Mouse (Mus musculus): Measurements from ENCODE around the gene Edaradd.
A peak's percentile ranks its signal among the peaks of the same experiment; 100 is the strongest.

Edaradd gene

GRCm38 (mm10) chr13:12460881-12461729 is 59.1 kb downstream of the Edaradd start:
- peak; percentile 81 for DNase-seq (ENCODE audit: low read depth)

GRCm38 (mm10) chr13:12460443-12460842 is 59.8 kb downstream of the Edaradd start:
- peak; percentile 58 for DNase-seq (ENCODE audit: low read depth)

GRCm38 (mm10) chr13:12456711-12457110 is 63.5 kb downstream of the Edaradd start:
- DNase-seq (ENCODE audit: low read depth): no peak

GRCm38 (mm10) chr13:12454686-12455390 is 65.4 kb downstream of the Edaradd start:
- no peak for DNase-seq (ENCODE audit: low read depth)

DNA sequence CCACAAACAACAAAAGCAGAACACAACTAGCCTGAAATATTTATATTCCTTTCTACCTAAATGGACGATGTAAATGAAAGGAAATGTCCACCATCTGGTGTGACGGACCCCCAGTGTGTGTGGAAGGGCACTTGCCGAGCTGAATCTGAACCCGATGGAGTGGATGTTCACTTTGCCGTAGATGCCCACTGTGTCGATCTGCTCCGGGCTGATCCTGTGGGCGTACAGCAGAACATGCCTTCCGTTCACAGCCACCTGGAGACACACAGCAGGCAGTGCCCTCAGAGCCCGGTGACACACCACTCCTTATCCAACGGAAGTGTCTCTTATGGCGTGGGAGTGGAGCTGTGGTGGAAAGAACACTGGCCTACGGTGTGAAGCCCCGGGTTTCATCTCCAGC is 67.1 kb downstream of the Edaradd start:
- DNase-seq (ENCODE audit: low read depth): no peak

DNA sequence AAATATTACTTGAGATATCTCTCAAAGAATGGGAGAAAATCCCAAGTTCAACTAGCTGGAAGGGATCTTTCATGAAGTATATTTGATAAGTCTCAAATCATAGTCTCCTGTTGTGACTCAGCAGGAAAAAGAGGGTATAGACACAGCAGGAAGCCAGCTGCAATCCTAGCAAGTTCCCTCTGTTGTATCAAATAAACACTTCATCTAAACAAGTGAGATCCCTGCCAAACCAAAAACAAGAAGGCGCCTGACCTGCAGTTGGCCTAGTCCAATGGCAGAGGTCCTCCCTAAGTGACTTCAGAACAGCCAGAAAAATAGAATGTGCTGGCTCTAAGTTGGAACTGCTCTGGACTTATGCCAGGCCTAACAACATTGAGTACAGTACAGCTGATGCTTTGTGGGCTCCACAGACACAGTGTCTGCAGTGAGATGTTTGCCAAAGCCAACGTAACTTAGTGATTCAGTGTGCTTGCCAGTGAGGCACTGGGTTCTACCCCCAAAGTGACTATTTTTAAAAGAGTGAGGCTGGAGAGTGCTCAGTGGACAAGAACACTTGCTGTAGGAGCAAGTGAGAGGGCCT is 78.1 kb downstream of the Edaradd start:
- DNase-seq (ENCODE audit: low read depth): peak; percentile 51

- DNase-seq (ENCODE audit: low read depth): no peak
These were observed 79.4 kb downstream of the Edaradd start for GRCm38 (mm10) chr13:12440813-12441212.

GRCm38 (mm10) chr13:12439586-12439985 is 80.7 kb downstream of the Edaradd start:
- no peak for DNase-seq (ENCODE audit: low read depth)

GRCm38 (mm10) chr13:12433843-12434242 is 86.4 kb downstream of the Edaradd start:
- DNase-seq (ENCODE audit: low read depth): no peak

- no peak for DNase-seq (ENCODE audit: low read depth)
These were observed 91.7 kb downstream of the Edaradd start for GRCm38 (mm10) chr13:12428556-12428955.
